Mouse (Mus musculus) B cell, adult 2 months (primary cell): ENCODE data around the gene Rpl27a.

Source experiments
- DNase-seq, 2 experiments: peaks; one replicate each; pipeline ENCODE4 v3.0.0; 2022

Rpl27a gene

GRCm38 (mm10) chr7:109525740-109526663, 7.1 kb downstream of the Rpl27a start:
- no peak for DNase-seq

GRCm38 (mm10) chr7:109527536-109527935, 8.6 kb downstream of the Rpl27a start:
- DNase-seq, result no peak

GRCm38 (mm10) chr7:109528356-109528755, 9.4 kb downstream of the Rpl27a start:
- peak; percentile 47 to 59 for DNase-seq

GRCm38 (mm10) chr7:109529741-109530140, 10.8 kb downstream of the Rpl27a start:
- no peak for DNase-seq

- no peak for DNase-seq
Observed at GRCm38 (mm10) chr7:109531501-109531900, 12.6 kb downstream of the Rpl27a start.

- DNase-seq, result no peak
Observed at GRCm38 (mm10) chr7:109532691-109533090, 13.7 kb downstream of the Rpl27a start.

- no peak for DNase-seq
Observed at GRCm38 (mm10) chr7:109533129-109533528, 14.2 kb downstream of the Rpl27a start.

- no peak for DNase-seq
Observed at GRCm38 (mm10) chr7:109533888-109534287, 14.9 kb downstream of the Rpl27a start.

- DNase-seq, result no peak
Observed at GRCm38 (mm10) chr7:109534921-109535320, 16.0 kb downstream of the Rpl27a start.

GRCm38 (mm10) chr7:109536451-109536946, 17.6 kb downstream of the Rpl27a start:
- no peak for DNase-seq

- no peak for DNase-seq
Observed at GRCm38 (mm10) chr7:109540902-109541301, 22.0 kb downstream of the Rpl27a start.

- no peak for DNase-seq
Observed at GRCm38 (mm10) chr7:109541609-109542363, 22.8 kb downstream of the Rpl27a start.

GRCm38 (mm10) chr7:109542364-109542628, 23.3 kb downstream of the Rpl27a start:
- no peak for DNase-seq

GRCm38 (mm10) chr7:109544792-109545191, 25.8 kb downstream of the Rpl27a start:
- no peak for DNase-seq

- DNase-seq, result no peak
Observed at GRCm38 (mm10) chr7:109545255-109545993, 26.5 kb downstream of the Rpl27a start.

GRCm38 (mm10) chr7:109546186-109546585, 27.2 kb downstream of the Rpl27a start:
- no peak for DNase-seq

- DNase-seq, result no peak
Observed at GRCm38 (mm10) chr7:109546726-109547125, 27.8 kb downstream of the Rpl27a start.

GRCm38 (mm10) chr7:109559536-109559935, 40.6 kb downstream of the Rpl27a start:
- DNase-seq, result no peak

GRCm38 (mm10) chr7:109561466-109562153, 42.7 kb downstream of the Rpl27a start:
- DNase-seq, result no peak

- DNase-seq, result peak in 1 of 2 experiments; percentile 9
Observed at GRCm38 (mm10) chr7:109562154-109562599, 43.2 kb downstream of the Rpl27a start.

GRCm38 (mm10) chr7:109562676-109563075, 43.7 kb downstream of the Rpl27a start:
- DNase-seq, result no peak

GRCm38 (mm10) chr7:109563775-109564362, 44.9 kb downstream of the Rpl27a start:
- no peak for DNase-seq
